Mouse (Mus musculus) C2C12 (cell line): ENCODE results near the gene Stip1. TPM values are rescaled to one million over a fixed set of nuclear protein-coding genes. Genes with fewer than 3 reads are reported as not detected.

ENCODE experiments used
- H3K27me3 ChIP-seq: one replicate; pipeline ENCODE4 v1.6.1; 2011; ENCODE audit not compliant: control insufficient read depth, insufficient read depth, insufficient read length
- H3K36me3 ChIP-seq: one replicate; pipeline ENCODE4 v1.6.1; 2011; ENCODE audit not compliant: control insufficient read depth, insufficient read depth
- H3K4me3 ChIP-seq: one replicate; pipeline ENCODE4 v1.5.1; 2011; ENCODE audit warnings: mild to moderate bottlenecking, control low read depth; ENCODE audit not compliant: poor library complexity, insufficient read depth, severe bottlenecking
- H3K79me2 ChIP-seq: one replicate; pipeline ENCODE4 v1.6.1; 2011; ENCODE audit not compliant: control insufficient read depth, insufficient read depth
- H3K79me3 ChIP-seq: one replicate; pipeline ENCODE4 v1.6.1; 2011; ENCODE audit warnings: low read depth, control low read depth
- H3ac ChIP-seq: one replicate; pipeline ENCODE3; 2011; ENCODE audit warnings: low read depth; ENCODE audit not compliant: control insufficient read depth, insufficient read length
- CEBPB ChIP-seq: IDR thresholded peaks from one replicate; pipeline ENCODE4 v1.6.1; 2011; ENCODE audit warnings: low read depth, mild to moderate bottlenecking, control low read depth, moderate library complexity
- CTCF ChIP-seq: IDR thresholded peaks from one replicate; pipeline ENCODE4 v1.5.1; 2011; ENCODE audit not compliant: control insufficient read depth, insufficient read depth, insufficient read length
- FOSL1 ChIP-seq: IDR thresholded peaks from one replicate; pipeline ENCODE4 v1.8.0; 2011; ENCODE audit warnings: mild to moderate bottlenecking, low read length; ENCODE audit not compliant: poor library complexity, insufficient read depth, severe bottlenecking
- MAX ChIP-seq: IDR thresholded peaks from one replicate; pipeline ENCODE4 v1.6.1; 2011; ENCODE audit warnings: mild to moderate bottlenecking, control low read depth
- MYOD1 ChIP-seq: IDR thresholded peaks from one replicate; pipeline ENCODE4 v1.6.1; 2011; ENCODE audit warnings: low read depth; ENCODE audit not compliant: control insufficient read depth, insufficient read length
- MYOG ChIP-seq: IDR thresholded peaks from one replicate; pipeline ENCODE4 v1.6.1; 2011; ENCODE audit not compliant: control insufficient read depth, insufficient read length; ENCODE audit errors: extremely low read depth
- USF1 ChIP-seq: IDR thresholded peaks from one replicate; pipeline ENCODE4 v1.6.1; 2011; ENCODE audit warnings: low read depth, mild to moderate bottlenecking, control low read depth, moderate library complexity
- polyA plus RNA-seq: library from polyadenylated mRNA; unstranded; fragments of >200 nt; fragmentation: generic; extraction: Trizol; gene quantifications from one replicate; pipeline ENCODE4 v1.2.1, GENCODE M21; 2012; ENCODE audit warnings: missing spikeins

Gene Stip1
- polyA plus RNA-seq, 1 experiment = 309 TPM

DNA sequence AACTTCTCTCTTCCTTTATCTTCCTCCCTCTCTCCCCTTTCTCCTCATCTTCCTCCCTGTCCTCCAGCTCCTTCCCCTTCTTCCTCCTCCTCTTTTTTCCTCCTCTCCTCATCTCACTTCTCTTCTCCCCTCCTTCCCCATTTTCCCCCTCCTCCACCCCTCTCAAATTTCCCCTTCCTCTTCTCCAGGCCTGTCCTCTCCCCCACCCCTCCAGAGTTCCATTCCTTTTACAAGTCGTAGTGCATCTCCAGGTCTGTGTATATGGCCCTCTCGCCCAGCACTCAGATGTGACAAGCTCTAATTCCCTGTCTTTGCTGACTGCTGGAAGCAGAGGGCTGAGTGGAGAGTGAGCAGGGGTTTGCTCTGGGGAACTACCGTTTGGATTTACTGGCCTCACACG is 31.0 kb upstream of the Stip1 start:
- Histone ChIP-seq H3ac (no peak overlapping the region), H3K4me3 (no peak overlapping the region), H3K36me3 (no peaks in the 10 kb centered on the region), H3K79me2 (no peaks in the 10 kb centered on the region), H3K27me3 (no peaks in the 10 kb centered on the region), H3K79me3 (no peaks in the 10 kb centered on the region)
- TF ChIP-seq USF1 = no peak
- no peak for TF ChIP-seq MAX
- TF ChIP-seq MYOG = no peak
- no peak for TF ChIP-seq CEBPB
- TF ChIP-seq FOSL1 = no peak
- no peak for TF ChIP-seq MYOD1
- no peak for TF ChIP-seq CTCF

DNA sequence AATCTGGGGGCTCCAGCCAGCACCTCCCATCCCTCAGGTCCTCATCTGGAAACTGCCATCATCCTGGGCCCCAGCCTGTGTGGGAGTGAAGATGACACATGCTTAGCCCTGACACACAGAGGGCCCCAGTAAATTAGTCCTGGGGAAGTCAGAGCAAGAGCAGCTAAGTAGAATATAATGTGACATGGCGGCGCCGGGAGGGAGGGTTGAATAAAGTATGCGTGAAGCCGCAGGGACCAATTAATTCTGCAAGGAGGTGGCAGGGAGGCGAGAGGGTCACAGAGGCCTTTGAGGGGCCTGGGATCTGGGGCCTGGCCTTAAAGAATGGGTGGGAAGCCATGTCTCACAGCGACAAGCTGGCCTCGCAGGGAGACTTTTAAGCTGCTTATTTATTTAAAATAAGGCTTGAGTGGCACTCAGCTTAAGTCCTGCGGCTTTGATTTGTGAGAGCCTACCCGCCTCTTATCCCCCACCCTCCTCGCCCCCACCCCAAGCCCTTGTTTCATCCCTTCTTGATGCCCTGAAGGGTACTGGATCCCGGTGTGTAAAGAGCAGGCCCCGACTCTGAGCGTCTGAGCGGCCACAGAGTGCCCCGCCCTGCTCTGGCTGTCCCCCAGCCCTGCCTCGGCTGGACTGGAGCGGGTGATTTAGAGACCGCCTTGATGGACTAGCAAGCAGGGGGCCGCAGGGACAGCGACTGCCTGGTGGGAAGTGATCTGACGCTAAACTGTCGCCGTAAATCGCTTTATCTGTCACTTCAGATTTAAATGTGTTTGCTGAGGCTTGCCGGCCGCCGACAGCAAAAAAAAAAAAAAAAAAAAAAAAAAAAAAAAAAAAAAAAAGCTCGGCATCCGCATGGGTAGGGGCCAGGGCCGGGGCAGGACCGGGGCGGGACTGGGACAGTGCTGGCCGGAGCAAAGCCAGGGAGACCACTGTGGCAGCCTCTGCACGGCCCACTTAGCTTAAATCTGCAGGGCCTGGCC is 30.3 kb upstream of the Stip1 start:
- no peaks in the 10 kb centered on the region for H3K79me3 ChIP-seq
- no peaks in the 10 kb centered on the region for H3K79me2 ChIP-seq
- no peak overlapping the region for H3K4me3 ChIP-seq
- no peak overlapping the region for H3ac ChIP-seq
- H3K36me3 ChIP-seq = no peaks in the 10 kb centered on the region
- no peaks in the 10 kb centered on the region for H3K27me3 ChIP-seq
- no peak for TF ChIP-seq FOSL1
- TF ChIP-seq MYOG = no peak
- no peak for TF ChIP-seq MAX

DNA sequence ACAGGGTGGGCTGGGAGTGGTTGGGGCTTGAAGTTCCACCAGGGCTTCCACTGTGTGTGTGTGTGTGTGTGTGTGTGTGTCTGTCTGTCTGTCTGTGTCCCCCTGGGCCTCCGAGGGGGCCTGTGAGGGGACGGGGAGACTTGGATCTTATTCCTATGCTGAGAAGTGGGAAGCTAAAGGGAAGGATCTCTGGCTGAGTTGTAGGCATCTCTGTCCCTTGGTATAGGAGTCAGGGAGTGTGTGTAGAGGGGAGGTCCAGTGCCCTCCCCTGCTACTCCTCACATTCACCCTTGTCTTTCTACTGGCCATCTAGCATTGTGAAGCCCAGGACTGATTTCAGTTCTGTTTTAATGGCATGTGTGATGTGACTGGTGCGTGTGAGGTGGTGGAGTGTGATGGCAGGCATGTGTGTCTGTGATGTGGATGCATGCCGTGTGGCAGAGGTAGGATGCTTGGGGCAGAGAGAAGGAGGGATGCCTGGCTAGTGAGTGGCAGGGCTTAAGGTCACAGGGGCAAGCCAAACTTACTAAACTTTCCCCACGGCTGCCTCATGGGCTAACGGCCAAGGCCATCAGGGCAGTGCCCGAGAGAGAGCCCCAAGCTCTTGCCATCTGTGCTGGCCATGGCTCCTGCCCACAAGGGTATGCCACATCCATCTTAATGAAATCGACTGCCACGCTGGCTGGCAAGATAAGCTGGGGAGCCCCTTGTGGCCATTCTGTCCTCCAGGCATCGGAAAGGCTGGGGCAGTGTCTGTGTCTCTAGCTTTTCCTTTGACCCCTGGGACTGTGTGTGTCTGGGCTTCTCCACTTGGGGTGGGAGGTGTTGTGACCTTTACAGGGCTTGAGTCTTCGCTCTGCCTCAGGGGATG is 29.1 kb upstream of the Stip1 start:
- Histone ChIP-seq H3K79me2 (no peaks in the 10 kb centered on the region), H3ac (no peak overlapping the region), H3K4me3 (no peak overlapping the region), H3K79me3 (no peaks in the 10 kb centered on the region), H3K36me3 (no peaks in the 10 kb centered on the region), H3K27me3 (no peaks in the 10 kb centered on the region)
- TF ChIP-seq USF1 (no peak), CTCF (peak; percentile 14), FOSL1 (no peak)

DNA sequence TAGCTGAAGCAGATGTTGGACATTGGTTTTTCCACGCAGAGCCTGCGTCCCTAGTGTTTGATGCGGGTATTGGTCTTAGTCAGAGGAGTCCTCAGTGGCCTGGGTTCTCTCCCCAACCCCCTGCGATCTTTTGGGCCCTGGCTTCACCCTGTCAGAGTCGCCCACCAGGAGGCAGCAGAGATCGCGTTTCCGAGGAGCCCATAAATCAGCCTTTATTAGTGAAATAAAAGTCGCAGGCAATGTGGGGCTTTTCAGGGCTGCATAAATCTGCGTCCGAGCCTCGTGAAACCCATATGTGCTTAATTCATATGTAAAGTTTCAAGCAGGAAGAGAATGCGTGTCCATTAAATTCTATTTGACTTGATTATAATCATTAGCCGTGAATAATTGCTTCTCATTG is 28.4 kb upstream of the Stip1 start:
- no peaks in the 10 kb centered on the region for H3K79me3 ChIP-seq
- H3K4me3 ChIP-seq = no peak overlapping the region
- no peaks in the 10 kb centered on the region for H3K36me3 ChIP-seq
- H3K27me3 ChIP-seq = no peaks in the 10 kb centered on the region
- no peaks in the 10 kb centered on the region for H3K79me2 ChIP-seq
- no peak for TF ChIP-seq MYOD1
- peak; percentile 57 for TF ChIP-seq CTCF
- TF ChIP-seq USF1 = no peak
- no peak overlapping the region for H3ac ChIP-seq

DNA sequence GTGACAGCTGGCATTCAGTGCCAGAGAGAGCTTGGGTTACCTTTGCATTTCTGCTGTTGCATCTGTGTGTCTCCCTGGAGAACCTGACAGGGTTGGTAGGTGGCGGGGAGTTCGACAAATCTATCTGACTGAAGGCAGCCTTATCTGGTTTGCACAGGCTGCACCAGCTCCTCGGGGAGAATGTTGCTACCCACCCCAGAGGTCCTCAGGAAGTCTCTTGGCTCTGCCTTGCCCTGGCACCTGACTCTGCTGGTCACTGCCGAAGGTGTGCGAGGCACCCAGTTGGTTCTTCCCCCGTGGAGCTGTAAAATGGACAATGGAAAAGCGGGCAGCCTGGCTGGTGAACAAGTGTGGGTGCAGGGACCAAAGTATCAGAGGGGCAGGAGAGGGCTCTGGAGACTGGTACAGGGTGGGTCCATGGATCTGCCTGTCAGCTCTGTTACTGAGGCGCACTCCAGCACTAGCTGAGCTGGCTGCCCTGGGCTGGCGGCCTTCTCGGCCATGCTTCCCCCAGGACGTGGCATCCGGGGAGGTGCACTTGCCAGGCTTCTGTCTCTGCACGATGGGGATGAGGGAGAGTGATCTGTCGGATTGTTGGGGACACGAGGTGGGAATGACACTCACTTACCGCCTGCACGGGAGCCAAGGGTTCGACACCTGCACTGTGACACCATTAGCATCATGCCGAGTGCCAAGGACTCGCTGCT is 27.7 kb upstream of the Stip1 start:
- Histone ChIP-seq H3K79me2 (no peaks in the 10 kb centered on the region), H3K4me3 (no peak overlapping the region), H3ac (no peak overlapping the region), H3K27me3 (no peaks in the 10 kb centered on the region), H3K36me3 (no peaks in the 10 kb centered on the region), H3K79me3 (no peaks in the 10 kb centered on the region)
- no peak for TF ChIP-seq MYOD1
- TF ChIP-seq CTCF = no peak
- no peak for TF ChIP-seq CEBPB
- TF ChIP-seq MAX = no peak
- no peak for TF ChIP-seq USF1
- TF ChIP-seq MYOG = no peak
- TF ChIP-seq FOSL1 = no peak
